Mouse (Mus musculus) megakaryocyte, adult 5-6 weeks (primary cell): Measurements from ENCODE around the gene Tph2. TPM values are rescaled to one million over a fixed set of nuclear protein-coding genes. Genes with fewer than 3 reads are reported as not detected.

Experiments used
- ATAC-seq: 2 replicates; pipeline ENCODE4 v1.8.0; 2016; ENCODE audit warnings: mild to moderate bottlenecking, inconsistent platforms; ENCODE audit not compliant: poor library complexity, severe bottlenecking
- total RNA-seq, 2 experiments: library from RNA; stranded (forward) in 1 of 2; stranded (reverse) in 1 of 2; fragments of 153-499, 151-499 nt in 1 of 2; fragments of 221-1000, 200-1000 nt in 1 of 2; gene quantifications; 2 replicates each; pipeline versions ENCODE4 v1.2.3 to v1.2.4; 2015 to 2017

Tph2 gene
- total RNA-seq, 2 experiments from 2014 or later, result not detected

- ATAC-seq, result no peak
Measured at GRCm38 (mm10) chr10:115143641-115144040, 41.2 kb downstream of the Tph2 start.

DNA sequence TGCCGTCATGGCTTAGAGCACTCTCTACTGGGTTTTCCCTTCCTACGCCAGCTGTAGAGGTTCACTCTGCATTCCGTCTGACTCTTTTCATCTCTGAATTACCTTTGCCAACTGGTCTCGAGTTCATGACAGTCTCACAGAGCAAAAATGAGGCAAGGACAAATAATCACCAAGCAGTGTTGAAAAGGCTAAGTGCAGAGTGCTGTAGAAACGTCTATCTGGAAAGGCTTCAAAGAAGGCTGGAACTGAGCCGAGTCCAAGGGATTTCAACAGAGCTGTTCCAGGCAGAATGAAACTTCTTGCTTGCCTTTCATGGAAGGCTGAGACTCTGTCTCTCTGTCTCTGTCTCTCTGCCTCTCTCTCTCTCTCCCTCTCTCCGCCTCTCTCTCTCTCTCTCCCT is 47.8 kb downstream of the Tph2 start:
- ATAC-seq, result no peak

- ATAC-seq, result no peak
Measured at GRCm38 (mm10) chr10:115127907-115128306, 56.9 kb downstream of the Tph2 start.

GRCm38 (mm10) chr10:115125550-115125949 is 59.3 kb downstream of the Tph2 start:
- no peak for ATAC-seq

DNA sequence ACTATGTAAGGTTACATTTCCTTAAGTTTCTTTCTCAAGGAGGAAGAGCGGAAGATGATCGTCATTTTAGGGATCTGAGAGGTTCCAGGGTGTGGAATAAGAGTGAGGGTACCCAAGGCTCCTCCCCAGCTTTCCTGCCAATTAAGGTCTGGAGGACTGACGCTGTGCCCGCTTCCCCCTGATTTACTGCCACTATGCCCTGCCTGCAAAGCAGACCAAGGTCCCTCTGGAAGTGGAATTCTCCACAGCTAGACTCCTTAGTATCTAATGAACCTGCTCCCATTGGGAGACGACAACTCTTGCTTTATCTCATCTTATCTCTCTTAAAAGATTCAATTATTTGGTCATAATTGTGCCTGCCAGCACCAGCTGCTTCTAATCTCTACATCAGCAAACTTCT is 59.8 kb downstream of the Tph2 start:
- ATAC-seq, result no peak

GRCm38 (mm10) chr10:115107666-115108540 is 76.9 kb downstream of the Tph2 start:
- ATAC-seq, result no peak

DNA sequence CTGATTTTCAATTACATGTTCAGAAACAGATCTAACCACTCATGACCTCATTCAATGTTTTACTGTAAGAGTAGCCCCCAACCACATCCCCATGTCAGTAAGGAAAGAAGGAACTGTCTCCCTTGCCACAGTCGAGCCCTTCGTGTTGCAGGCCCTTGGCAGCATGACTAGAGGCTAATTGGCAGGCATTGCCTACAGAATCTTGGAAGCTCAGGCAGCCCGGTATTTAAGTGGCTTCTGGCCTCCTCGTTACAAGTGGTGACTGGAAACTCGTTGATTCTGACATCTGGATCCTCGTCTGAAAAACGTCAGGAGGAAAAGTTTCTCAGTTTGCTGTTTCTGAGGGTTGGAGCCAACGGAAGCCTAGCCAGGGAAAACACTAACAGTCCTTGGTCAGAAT is 80.6 kb downstream of the Tph2 start:
- ATAC-seq, result no peak

- ATAC-seq, result peak; percentile 27; the same call in 1 of the 2 replicates
Measured at GRCm38 (mm10) chr10:115099890-115100580, 84.8 kb downstream of the Tph2 start.

DNA sequence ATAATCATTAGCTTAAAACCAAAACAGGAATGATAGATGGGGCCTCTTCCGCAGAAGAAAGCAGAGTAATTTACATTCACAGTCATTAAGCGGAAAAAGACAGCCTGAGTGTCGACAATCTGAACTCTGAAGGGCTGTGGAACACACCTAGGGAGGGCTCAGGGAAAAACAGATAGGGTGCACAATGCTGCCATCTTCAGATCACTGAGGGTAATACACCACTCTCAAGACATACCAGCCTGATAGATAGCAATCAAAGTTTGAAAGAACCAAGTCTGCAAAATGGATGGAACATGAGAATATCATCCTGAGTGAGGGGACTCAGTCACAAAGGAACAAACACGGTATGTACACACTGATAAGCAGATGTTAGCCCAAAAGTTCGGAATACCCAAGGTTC is 87.7 kb downstream of the Tph2 start:
- ATAC-seq, result peak; percentile 82

DNA sequence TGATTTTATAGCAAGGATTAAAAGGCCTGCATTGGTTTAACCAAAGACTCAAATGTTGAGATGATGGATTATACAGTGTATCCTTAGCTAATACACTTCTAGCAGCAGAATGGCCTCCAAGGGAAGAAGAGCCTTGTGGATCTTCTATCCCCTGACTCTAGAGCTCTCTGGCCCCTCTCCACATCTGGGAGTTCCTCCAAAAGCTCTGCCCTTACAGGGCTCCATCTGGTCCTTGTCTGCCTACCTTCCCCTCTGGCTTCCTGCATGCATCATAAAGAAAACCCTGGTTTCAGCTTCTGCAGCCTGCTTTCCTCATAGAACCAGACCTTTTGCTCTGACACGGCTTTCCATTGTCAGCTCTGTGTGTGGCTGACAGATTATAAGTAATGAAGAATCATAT is 88.6 kb downstream of the Tph2 start:
- ATAC-seq, result no peak

DNA sequence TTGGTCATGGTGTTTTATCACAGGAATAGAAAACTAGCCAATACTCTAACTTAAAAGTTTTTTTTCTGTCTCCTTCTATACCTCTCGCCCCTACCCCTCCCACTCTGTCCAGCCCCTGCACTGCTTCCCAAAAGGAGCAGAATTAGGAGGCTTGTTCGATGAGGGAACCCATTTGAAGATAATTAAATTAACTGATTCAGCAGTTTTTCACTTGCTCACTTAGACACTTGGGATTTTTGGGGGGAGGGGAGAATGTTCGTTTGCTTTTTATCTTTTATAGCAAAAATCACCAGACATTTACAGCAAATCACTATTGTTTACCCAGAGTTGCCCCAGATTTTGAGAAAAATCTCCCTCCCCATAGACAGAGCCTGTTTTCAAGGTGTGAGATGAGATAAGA is 106.6 kb downstream of the Tph2 start:
- ATAC-seq, result no peak

DNA sequence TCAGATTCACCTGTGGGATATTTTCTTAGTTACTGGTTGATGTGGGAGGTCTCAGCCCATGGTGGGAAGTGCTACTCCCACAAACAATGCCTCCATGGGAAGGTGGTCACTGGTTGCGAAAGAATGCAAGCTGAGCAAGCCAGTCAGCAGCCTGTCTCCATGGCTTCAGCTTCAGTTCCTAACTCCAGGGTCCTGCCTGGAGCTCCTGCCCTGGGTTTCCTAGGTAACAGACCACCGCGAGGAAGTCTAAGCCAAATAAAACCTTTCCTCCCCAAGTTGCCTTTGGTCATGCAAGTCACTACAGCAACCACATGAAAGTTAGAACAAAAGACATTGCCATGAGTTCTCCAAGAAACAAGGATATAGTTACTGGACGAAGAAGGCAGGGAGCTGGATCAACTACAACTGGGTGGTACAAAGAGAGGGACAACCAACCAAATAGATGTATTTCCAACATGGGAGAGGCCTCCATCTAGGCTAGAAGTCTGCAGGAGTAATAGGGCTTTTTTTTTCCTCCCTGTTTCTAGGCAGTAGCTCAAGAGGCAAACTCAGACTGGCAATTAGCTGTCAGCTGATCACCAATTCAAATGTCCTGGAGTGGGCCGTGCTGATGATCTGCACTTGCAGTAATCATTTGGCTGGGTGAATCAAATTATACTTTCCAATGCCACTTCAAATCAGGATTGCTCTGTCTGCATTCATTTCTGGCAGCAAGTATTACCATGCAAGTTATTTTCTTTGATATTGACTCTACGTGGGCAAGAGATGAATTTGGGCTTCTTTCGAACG is 115.5 kb downstream of the Tph2 start:
- no peak for ATAC-seq

DNA sequence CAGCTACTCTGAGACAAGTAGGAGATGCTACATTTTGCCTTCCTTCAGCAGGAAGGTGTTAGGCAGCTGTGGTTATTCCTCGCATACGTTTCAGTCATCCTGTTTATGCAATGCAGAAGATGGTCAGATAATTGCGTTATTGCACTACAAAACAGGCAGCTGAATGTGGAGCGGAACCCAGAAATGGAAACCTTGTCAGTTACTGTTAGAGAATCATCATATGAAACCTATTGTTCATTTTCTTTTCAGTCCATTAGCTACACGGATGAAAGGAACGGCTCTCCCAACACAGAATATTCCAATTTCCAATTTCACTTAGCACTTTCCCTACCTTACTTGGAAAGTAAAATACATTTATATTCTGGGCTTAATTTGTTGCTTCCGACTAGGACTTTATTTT is 120.9 kb downstream of the Tph2 start:
- peak; percentile 21 for ATAC-seq

- no peak for ATAC-seq
Measured at GRCm38 (mm10) chr10:115061498-115061897, 123.3 kb downstream of the Tph2 start.

- peak; percentile 68 for ATAC-seq
Measured at GRCm38 (mm10) chr10:115060759-115061158, 124.1 kb downstream of the Tph2 start.

DNA sequence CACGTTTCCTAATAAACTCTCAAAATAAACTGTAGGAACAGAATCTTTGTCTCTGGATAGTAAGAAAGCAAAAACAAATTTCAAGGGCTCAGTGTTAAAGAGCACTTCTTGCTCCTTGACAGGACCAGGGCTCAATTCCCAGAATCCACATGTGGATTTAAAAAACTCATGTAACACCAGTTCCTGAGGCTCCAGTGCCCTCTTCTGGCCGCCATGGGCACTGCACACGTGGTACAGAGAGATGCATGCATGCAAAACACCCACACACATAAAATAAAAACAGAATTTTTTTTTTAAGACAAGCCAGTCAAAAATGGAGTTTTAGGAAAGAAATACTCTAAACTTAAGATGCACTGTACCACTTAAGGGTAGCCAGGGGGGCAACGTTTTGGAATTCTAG is 133.2 kb downstream of the Tph2 start:
- no peak for ATAC-seq

- ATAC-seq, result no peak
Measured at GRCm38 (mm10) chr10:115050674-115051073, 134.1 kb downstream of the Tph2 start.

- no peak for ATAC-seq
Measured at GRCm38 (mm10) chr10:115050178-115050577, 134.6 kb downstream of the Tph2 start.

DNA sequence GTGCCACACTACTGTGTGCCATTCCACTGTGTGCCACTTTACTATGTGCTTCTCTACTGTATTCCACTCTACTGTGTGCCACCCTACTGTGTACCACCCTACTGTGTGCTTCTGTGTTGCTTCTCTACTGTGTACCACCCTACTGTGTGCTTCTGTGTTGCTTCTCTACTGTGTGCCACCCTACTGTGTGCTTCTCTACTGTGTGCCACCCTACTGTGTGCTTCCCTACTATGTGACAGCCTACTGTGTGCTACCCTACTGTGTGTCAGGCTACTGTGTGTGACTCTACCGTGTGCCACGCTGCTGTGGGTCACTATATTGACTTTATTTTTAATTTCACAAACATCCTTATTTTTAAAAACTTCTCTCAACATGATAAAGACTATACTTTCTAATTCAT is 136.3 kb downstream of the Tph2 start:
- no peak for ATAC-seq

DNA sequence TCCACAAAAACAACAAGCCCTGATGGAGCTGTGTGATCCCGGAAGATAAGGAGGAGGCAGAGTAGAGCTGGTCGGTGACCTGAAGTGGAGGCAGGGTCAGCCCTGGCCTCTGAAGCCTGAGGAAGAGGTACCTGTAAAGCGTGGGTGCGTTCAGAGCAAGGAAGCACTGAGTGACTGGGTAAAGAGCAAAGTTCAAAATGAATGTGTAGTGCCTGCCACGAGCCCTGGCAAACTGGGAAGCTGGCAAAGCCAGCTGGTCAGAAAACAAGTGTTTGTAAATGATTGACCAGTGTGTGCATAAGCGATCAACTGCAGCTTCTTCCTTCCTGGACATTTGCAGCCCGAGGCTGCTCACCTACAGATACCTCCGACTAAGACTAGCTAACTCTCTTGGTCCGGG is 149.1 kb downstream of the Tph2 start:
- ATAC-seq, result no peak
